Mouse (Mus musculus): Measurements from ENCODE around the gene Peg12. TPM values are rescaled to one million over a fixed set of nuclear protein-coding genes. Genes with fewer than 3 reads are reported as not detected.
A peak's percentile ranks its signal among the peaks of the same experiment; 100 is the strongest.

Peg12 gene
- 43.4 and 46.2 TPM in 2 replicates for polyA plus RNA-seq (2015; fragmentation: Nextera tagmentation; extraction: Ambion mirVana)

DNA sequence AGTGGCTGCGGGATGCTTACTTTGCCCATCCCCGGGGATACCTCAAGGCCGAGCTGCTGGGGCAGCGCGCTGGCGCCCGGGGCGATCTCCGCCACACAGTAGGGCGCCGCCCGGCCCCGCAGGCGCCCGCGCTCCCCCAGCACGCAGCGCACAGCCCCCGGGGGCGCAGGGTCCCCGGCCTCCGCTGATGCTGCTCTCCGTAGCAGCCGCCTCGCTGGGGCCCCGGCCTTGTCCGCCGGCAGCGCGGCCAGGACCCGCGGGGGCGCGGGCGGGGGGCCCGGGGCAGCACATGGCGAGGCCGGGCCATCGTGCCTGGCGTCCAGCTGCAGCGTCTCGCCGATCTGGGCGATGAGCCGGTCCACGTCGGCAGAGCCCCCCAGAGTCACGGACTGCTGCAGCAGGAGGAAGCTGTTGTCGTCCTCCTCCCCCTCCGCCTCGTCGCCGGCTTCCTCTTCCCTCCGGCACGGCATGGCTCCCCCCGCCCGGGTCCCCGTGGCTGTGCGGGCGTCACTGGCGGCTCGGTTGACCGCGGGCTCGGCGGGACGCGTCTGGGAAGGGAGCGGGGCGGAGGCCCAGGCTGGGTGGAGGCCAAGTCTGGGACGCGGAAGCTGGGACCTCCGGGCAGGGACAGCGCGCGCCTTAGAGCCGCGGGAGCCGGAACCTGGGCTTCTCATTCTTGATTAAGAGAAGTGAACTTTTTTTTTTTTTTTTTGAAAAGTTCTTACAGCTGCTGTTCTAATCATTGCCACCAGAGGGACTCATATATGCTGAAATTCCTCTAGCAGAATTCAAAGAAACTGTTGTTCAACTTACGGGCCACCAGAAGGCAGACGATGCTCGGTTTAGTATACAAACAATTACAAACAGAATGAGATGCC, at the start of gene Peg12:
Peg12 (minus strand) TSS at position 633 of the 878 bp plus-strand sequence.
- WGBS: 18% methylated on average over 74 of the region's 82 CpGs
- Histone ChIP-seq H3K4me2 (replicated peaks) (peak within 1 kb of the TSS; percentile 68), H3K4me3 (peak within 1 kb of the TSS; percentile 64), H3K9ac (peak within 1 kb of the TSS; percentile 86), H3K9me3 (peaks cover 10% of the 10 kb centered on the region; the same call in 1 of the 2 replicates), H3K36me3 (no peaks in the 10 kb centered on the region), H3K4me1 (no peaks in the 10 kb centered on the region), H3K27me3 (no peaks in the 10 kb centered on the region), H3K27ac (peak within 1 kb of the TSS; percentile 94)
- peak; percentile 80 for ATAC-seq (ENCODE audit: low FRiP score, low read depth)

DNA sequence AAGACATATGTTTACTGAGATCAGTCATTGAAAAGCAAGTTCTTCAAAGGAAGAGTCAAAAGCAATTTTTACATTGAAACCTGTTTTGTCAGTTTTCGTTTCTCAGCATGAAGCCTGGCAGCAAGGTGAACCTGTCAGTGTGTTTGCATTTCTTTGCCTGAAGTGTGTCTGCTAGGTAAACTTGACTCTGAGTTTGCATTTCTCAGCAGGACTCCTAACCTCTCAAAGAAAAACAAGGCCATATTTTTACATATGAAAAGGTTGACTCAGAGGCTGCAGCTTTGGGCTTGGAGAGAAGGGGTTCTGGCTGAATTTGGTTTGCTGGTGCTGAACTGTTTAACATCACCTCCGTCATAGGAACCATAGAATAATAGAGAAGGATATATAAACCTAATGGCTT, 21.8 kb upstream of the Peg12 start:
- no peaks in the 10 kb centered on the region for H3K27me3 ChIP-seq
- H3K27ac ChIP-seq: no peak overlapping the region
- no peaks in the 10 kb centered on the region for H3K9me3 ChIP-seq
- H3K4me3 ChIP-seq: no peak overlapping the region
- ATAC-seq (ENCODE audit: low FRiP score, low read depth): no peak
- no peak overlapping the region for H3K4me2 ChIP-seq (replicated peaks)
- no peaks in the 10 kb centered on the region for H3K36me3 ChIP-seq
- no peaks in the 10 kb centered on the region for H3K4me1 ChIP-seq
- 25% methylated on average over 2 of the region's 2 CpGs for WGBS
- H3K9ac ChIP-seq: no peak overlapping the region

DNA sequence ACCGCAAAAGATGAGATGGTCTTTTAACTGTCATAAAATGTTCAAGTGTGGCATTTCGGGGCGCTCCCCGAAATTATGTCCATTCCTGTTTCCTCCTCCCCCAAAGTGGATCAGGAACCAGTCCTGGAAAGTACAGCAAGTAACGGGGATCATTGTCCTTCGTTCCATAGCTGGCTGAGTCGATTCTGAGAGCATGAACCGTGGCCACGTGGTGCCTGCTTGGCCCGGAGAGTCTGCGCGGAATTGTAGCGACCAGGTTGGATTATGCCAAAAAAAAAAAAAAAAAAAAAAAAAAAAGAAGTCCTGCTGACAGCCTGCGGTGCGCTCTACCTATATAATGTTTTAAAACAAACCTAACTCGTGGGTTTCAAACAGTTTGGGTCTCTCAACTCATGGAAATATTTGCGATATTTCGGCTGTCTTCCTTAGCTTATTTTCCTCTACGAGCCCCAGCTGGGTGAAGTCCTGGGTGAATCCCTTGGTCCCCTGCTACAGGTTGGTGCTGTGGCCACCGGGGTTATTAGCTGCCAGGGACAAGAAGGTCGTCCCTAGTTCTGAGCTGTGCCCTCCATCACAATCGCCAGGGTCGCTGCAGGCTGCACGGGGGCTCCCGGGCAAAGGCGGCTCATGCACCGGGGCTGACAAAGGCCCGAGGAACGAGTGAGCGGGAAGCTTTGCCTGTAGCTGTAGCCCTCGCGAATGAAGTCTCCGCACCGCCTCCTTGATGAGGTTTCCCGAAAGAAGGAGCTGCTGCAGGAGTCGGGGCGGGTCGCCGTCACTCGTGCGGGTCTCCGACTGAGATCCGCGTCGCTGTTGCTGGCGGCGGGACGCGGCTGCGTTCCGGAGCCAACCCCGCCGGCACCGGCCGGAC, 1.1 kb downstream of the Peg12 start:
- Histone ChIP-seq H3K36me3 (no peaks in the 10 kb centered on the region), H3K9ac (peak overlapping the region; percentile 86), H3K27ac (peak overlapping the region; percentile 94), H3K9me3 (peaks cover 10% of the 10 kb centered on the region; the same call in 1 of the 2 replicates), H3K4me1 (no peaks in the 10 kb centered on the region), H3K27me3 (no peaks in the 10 kb centered on the region), H3K4me3 (peak overlapping the region; percentile 64), H3K4me2 (replicated peaks) (peak overlapping the region; percentile 68)
- WGBS: 29% methylated on average over 55 of the region's 55 CpGs
- no peak for ATAC-seq (ENCODE audit: low FRiP score, low read depth)

DNA sequence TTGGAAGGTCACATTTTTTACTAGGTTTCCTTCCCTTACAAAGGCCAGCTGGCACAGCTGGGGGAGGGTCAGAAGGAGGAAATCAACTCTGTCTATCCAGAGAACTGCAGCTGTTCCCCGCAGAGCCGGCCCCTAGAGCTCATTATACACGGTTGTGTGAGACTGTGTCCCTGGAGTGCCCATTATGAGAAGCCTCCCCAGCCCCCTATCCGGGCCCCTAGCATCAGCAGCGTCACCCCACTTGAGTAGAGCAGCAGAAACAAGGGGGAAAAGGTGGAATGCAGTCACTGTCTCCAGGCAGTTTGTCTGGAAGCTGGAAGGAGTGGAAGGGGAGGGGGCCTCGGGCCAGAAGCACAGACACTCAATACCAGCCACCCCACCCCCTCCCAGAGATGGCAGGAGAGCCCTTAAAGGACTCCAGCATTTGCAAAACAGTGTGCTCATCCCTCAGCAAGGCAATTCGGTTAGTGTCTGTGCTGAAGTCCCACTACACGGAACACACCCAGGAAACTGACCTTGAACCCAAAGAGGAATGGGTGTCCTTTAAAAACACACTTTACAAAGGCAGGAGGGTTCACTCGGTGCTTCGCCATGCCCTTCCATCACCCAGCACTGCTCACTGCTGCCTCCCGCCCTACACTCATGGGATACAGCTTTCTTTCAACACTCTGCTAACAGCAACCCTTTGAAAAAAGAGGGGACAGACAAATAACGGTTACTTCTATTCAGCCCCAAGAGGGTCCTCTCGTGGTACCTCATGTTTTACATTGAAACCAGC, 1.9 kb downstream of the Peg12 start:
- no peaks in the 10 kb centered on the region for H3K27me3 ChIP-seq
- peak overlapping the region; percentile 68 for H3K4me2 ChIP-seq (replicated peaks)
- H3K27ac ChIP-seq: peak overlapping the region; percentile 61; the same call in 1 of the 2 replicates
- WGBS: 22% methylated on average over 13 of the region's 13 CpGs
- peak overlapping the region; percentile 59 for H3K9ac ChIP-seq
- peaks cover 10% of the 10 kb centered on the region; the same call in 1 of the 2 replicates for H3K9me3 ChIP-seq
- peak; percentile 77 for ATAC-seq (ENCODE audit: low FRiP score, low read depth)
- H3K4me3 ChIP-seq: peak overlapping the region; percentile 64
- no peaks in the 10 kb centered on the region for H3K36me3 ChIP-seq
- H3K4me1 ChIP-seq: no peaks in the 10 kb centered on the region

DNA sequence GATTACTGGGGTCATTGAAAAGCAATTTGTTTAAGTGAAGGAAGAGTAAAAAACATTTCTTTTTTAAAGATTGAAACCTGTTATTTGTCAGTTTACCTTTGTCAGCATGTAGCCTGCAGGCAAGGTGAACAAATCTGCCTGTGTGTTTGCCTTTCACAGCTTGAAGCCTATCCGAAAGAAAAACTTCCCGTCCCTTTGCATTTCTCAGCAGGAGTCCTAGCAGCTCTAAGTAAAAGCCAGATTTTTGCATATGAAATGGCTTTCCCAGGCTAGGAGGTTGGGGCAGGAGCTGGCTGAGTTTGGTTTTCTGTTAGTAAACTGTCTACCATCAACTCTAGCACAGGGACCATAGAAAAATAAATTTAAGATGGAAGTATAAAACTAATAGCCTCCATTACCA, 12.0 kb downstream of the Peg12 start:
- no peak overlapping the region for H3K9ac ChIP-seq
- H3K4me3 ChIP-seq: no peak overlapping the region
- H3K27ac ChIP-seq: no peak overlapping the region
- no peaks in the 10 kb centered on the region for H3K36me3 ChIP-seq
- H3K27me3 ChIP-seq: no peaks in the 10 kb centered on the region
- H3K4me2 ChIP-seq (replicated peaks): no peak overlapping the region
- no peaks in the 10 kb centered on the region for H3K4me1 ChIP-seq
- H3K9me3 ChIP-seq: peaks cover 8% of the 10 kb centered on the region
- WGBS: 19% methylated on average over 2 of the region's 2 CpGs
- no peak for ATAC-seq (ENCODE audit: low FRiP score, low read depth)

DNA sequence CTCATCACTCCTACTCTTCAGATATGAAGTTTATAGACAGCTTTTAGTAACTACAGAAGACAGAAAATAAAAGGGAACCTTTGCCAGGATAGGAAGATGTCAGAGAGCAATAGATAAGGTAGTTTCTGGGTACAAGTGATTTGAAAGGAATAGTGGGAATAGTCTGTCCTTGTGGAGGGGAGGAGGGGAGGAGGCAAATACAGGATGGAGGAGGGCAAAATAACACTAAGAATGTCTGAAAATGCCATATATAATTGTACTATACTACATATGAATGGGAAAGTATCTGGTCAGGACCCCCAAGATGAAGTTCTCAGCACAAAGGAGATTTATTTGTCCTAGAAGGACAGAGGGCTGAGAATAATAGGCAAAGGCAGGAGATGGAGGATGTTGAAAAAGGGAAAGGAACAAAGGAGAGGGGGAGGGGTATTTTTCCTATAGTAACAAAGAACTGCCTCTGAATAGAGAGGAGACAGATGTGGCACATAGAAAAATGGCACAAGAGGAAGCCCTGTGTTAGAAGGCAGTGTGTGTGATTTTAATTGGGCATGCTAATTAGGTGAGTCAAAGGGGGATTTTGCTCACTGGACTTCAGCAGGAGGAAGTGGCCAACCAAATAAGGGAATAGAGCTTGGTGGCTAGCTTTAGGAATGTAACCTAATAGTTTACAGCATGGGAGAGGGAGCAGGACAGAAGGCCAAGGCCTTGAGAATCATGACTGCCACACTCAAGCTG, 18.7 kb downstream of the Peg12 start:
- no peak overlapping the region for H3K9ac ChIP-seq
- no peaks in the 10 kb centered on the region for H3K36me3 ChIP-seq
- H3K9me3 ChIP-seq: no peaks in the 10 kb centered on the region
- no peaks in the 10 kb centered on the region for H3K27me3 ChIP-seq
- no peaks in the 10 kb centered on the region for H3K4me1 ChIP-seq
- no peak overlapping the region for H3K4me2 ChIP-seq (replicated peaks)
- no peak overlapping the region for H3K27ac ChIP-seq
- no peak for ATAC-seq (ENCODE audit: low FRiP score, low read depth)
- H3K4me3 ChIP-seq: no peak overlapping the region

DNA sequence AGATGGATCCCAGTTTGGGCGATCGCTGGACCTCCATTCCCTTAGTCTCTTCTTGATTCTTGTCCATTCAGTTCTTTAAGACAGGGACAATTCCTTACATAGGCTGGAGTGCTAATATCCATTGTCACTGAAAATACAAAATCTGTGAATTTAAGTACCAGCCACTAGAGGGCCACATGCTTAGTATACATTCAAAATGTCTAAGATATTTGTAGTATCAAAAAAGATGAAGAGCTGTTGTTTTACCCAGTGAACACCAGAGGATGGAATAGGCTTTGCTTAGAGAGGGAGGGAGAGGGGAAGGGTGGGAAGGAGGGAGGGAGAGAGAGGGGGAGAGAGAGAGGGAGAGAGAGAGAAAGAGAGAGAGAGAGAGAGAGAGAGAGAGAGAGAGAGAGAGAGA, 27.9 kb downstream of the Peg12 start:
- 48% methylated on average over 2 of the region's 2 CpGs for WGBS

DNA sequence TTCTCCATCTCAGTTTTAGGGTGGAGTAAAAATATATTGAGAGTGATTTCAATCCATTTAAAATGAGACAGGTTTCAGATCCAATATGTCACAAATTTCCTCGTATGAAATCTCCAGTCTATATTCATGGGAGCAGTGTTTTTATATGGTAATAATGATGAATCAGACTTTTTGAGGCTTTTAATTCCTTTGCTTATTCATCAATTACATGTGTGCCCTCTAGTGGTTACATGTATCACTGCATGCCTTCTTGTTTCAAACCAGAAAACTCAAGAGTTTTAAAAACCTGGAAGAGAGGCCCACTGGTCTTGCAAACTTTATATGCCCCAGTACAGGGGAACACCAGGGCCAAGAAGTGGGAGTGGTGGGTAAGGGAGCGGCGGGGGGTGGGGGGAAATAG, 31.1 kb downstream of the Peg12 start:
- no peaks in the 10 kb centered on the region for H3K9me3 ChIP-seq
- H3K4me1 ChIP-seq: no peaks in the 10 kb centered on the region
- no peaks in the 10 kb centered on the region for H3K27me3 ChIP-seq
- H3K4me2 ChIP-seq (replicated peaks): no peak overlapping the region
- no peak overlapping the region for H3K4me3 ChIP-seq
- no peak for ATAC-seq (ENCODE audit: low FRiP score, low read depth)
- WGBS: 34% methylated on average over 3 of the region's 3 CpGs
- H3K9ac ChIP-seq: no peak overlapping the region
- no peak overlapping the region for H3K27ac ChIP-seq
- no peaks in the 10 kb centered on the region for H3K36me3 ChIP-seq

More for the DNA sequence above, 27.9 kb downstream of the Peg12 start:
- no peak overlapping the region for H3K27ac ChIP-seq
- no peaks in the 10 kb centered on the region for H3K4me1 ChIP-seq
- no peak overlapping the region for H3K4me2 ChIP-seq (replicated peaks)
- H3K36me3 ChIP-seq: no peaks in the 10 kb centered on the region
- no peak overlapping the region for H3K9ac ChIP-seq
- no peaks in the 10 kb centered on the region for H3K9me3 ChIP-seq
- no peak for ATAC-seq (ENCODE audit: low FRiP score, low read depth)
- no peak overlapping the region for H3K4me3 ChIP-seq
- H3K27me3 ChIP-seq: no peaks in the 10 kb centered on the region

DNA sequence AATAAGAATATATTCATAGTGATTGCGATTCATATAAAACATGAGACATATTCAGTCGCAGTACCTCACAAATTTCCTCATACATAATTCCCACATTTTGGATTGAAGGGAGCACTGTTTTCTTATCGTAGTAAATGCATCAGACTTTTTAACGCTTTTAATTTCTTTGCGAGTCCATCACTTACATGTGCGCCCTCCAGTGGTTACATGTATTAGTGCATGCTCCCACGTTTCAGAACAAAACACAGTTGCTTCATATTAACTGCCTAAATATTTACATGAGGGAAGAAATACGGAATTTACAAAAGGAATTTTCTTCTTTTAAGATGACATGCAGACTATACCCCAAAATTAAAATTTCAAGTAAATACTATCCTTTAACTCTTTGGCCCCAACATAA, 36.0 kb downstream of the Peg12 start:
- peaks cover 1% of the 10 kb centered on the region; the same call in 1 of the 2 replicates for H3K27me3 ChIP-seq
- no peaks in the 10 kb centered on the region for H3K36me3 ChIP-seq
- no peaks in the 10 kb centered on the region for H3K9me3 ChIP-seq
- H3K4me3 ChIP-seq: no peak overlapping the region
- WGBS: 23% methylated on average over 8 of the region's 8 CpGs
- no peak overlapping the region for H3K9ac ChIP-seq
- H3K4me1 ChIP-seq: no peaks in the 10 kb centered on the region
- no peak overlapping the region for H3K27ac ChIP-seq
- no peak for ATAC-seq (ENCODE audit: low FRiP score, low read depth)
- H3K4me2 ChIP-seq (replicated peaks): no peak overlapping the region

DNA sequence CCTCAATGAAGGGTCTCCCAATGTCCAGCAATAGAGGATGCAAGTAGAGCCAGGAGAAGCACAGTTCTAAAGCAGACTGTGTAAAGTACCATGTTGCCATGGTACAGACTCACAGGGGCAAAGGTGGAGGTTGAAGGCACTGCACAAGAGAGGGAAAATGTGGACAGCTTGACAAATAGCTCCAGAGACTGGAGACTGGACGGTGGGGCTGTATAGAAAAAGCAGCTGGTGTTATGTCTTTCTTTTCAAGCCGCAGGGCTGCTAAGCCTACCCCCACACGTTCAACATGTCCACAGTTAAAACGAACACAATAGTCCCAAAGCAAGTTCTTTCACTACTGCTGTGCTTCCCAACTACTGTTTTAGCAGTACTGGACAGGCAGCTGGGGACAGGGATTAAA, 41.1 kb downstream of the Peg12 start:
- Histone ChIP-seq H3K9ac (no peak overlapping the region), H3K4me2 (replicated peaks) (no peak overlapping the region), H3K4me3 (no peak overlapping the region), H3K27ac (no peak overlapping the region), H3K9me3 (peaks cover 14% of the 10 kb centered on the region), H3K4me1 (peaks cover 9% of the 10 kb centered on the region), H3K27me3 (peaks cover 5% of the 10 kb centered on the region; the same call in 1 of the 2 replicates), H3K36me3 (no peaks in the 10 kb centered on the region)
- ATAC-seq (ENCODE audit: low FRiP score, low read depth): no peak
- 48% methylated on average over 4 of the region's 4 CpGs for WGBS

DNA sequence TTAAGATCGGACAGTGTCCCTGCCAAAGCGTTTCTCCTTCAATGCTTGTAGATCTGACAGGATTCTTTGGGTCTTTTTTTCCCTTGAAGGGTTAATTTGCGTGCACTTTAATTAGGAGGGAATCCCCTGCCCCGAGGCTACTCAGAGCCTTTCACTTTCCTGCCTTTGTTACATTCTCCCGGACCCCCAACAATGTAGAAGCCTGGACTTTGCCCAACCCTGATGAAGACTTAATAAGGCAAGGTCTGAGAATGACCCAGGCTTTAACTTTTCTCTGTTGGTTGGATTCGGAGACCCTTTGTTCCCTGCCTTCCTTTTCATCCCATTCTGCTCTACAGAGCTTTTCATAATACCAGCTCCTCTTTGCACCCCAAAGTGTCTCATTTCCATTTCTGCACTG, 43.7 kb downstream of the Peg12 start:
- Histone ChIP-seq H3K9ac (no peak overlapping the region), H3K36me3 (no peaks in the 10 kb centered on the region), H3K4me1 (peaks cover 10% of the 10 kb centered on the region), H3K4me2 (replicated peaks) (peak overlapping the region; percentile 81), H3K27ac (no peak overlapping the region), H3K27me3 (peaks cover 5% of the 10 kb centered on the region; the same call in 1 of the 2 replicates), H3K9me3 (peaks cover 14% of the 10 kb centered on the region), H3K4me3 (no peak overlapping the region)
- no peak for ATAC-seq (ENCODE audit: low FRiP score, low read depth)
- WGBS: 76% methylated on average over 6 of the region's 6 CpGs

Measured in limb, embryonic 13.5 days (tissue).